Mouse (Mus musculus) limb, embryonic 15.5 days (tissue): Measurements from ENCODE around the gene Fmc1. TPM values are rescaled to one million over a fixed set of nuclear protein-coding genes. Genes with fewer than 3 reads are reported as not detected.

Experiments
- ATAC-seq: fragments of 200-750 bp; cut with Nextera tagmentation; 2 replicates; pipeline ENCODE4 v1.8.0; 2017; ENCODE audit warnings: low read depth, moderate TSS enrichment; ENCODE audit not compliant: insufficient number of reproducible peaks, low FRiP score, low TSS enrichment
- H3K27ac ChIP-seq: fragments of 300-500 bp; sonication (generic); 2 replicates; pipeline ENCODE4 v1.5.1; 2015; ENCODE audit warnings: moderate library complexity, mild to moderate bottlenecking, inconsistent platforms
- H3K27me3 ChIP-seq: fragments of 300-500 bp; sonication (generic); 2 replicates; pipeline ENCODE4 v1.6.1; 2015; ENCODE audit warnings: inconsistent platforms
- H3K36me3 ChIP-seq: fragments of 300-500 bp; sonication (generic); 2 replicates; pipeline ENCODE4 v1.6.1; 2015; ENCODE audit warnings: inconsistent platforms
- H3K4me1 ChIP-seq: fragments of 300-500 bp; sonication (generic); 2 replicates; pipeline ENCODE4 v1.6.1; 2015; ENCODE audit warnings: inconsistent platforms
- H3K4me2 ChIP-seq: fragments of 300-500 bp; sonication (generic); 2 replicates; pipeline ENCODE4 v1.6.1; 2015; ENCODE audit warnings: mild to moderate bottlenecking, inconsistent platforms
- H3K4me3 ChIP-seq: fragments of 300-500 bp; sonication (generic); 2 replicates; pipeline ENCODE4 v1.5.1; 2015; ENCODE audit warnings: mild to moderate bottlenecking, inconsistent platforms
- H3K9ac ChIP-seq: fragments of 300-500 bp; sonication (generic); 2 replicates; pipeline ENCODE4 v1.6.1; 2015; ENCODE audit warnings: inconsistent platforms
- H3K9me3 ChIP-seq: fragments of 300-500 bp; sonication (generic); 2 replicates; pipeline ENCODE4 v1.6.1; 2016; ENCODE audit warnings: inconsistent platforms
- WGBS: fragments of 180-500 bp; shearing (Covaris S2); methylation state at CpG from one replicate; pipeline ENCODE4 v1.1.7; 2015; 5-methylcytosine and 5-hydroxymethylcytosine counted together
- microRNA-seq: library from miRNA; unstranded; fragments of <30 nt; microRNA quantifications from one replicate; pipeline ENCODE4, GENCODE M21; 2016
- polyA plus RNA-seq: library from polyadenylated mRNA; unstranded; fragments of >200 nt; fragmentation: Nextera tagmentation; extraction: Ambion mirVana; gene quantifications from 2 replicates; pipeline ENCODE4 v1.2.1, GENCODE M21; 2015

The Fmc1 gene
- polyA plus RNA-seq, 1 experiment from 2014 or later: 86.9 TPM

DNA sequence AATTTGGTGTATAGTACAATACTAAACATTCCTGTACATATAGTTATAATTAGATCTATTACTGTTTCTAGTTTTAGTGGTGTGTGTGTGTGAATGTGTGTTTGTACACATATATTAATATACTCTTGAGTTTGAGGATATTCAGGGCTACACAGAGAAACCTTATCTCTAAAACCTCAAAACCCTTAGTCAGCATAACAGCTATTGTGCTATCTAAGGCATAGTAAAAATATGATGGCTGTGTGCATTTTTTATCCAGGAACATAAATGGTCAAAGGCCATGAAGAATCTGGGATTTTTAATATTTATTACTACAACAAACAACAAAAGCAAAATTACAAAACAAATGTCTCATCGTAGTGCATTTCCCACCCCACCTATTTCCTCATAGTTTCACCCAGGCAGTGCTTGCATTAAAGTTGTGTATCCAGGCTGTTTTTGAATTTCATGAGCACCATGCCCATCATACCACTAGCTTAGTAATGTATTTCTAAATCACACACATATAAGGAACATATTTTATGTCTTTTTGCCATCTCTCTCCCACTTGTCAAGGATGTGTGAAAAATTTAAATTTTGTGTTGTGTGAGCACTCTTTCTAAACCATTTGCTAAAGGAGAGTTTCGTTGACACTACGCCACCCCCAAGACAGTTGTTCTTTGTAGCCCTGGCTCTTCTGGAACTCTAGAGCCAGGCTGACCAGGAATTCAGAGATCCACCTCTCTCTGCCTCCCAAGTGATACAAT lies 47.0 kb downstream of the Fmc1 start:
- ATAC-seq: no peak
- no peak overlapping the region for H3K27ac ChIP-seq
- no peak overlapping the region for H3K4me2 ChIP-seq
- H3K4me1 ChIP-seq: no peaks in the 10 kb centered on the region
- no peak overlapping the region for H3K4me3 ChIP-seq
- no peaks in the 10 kb centered on the region for H3K27me3 ChIP-seq
- H3K9me3 ChIP-seq: no peaks in the 10 kb centered on the region
- WGBS: 96% methylated on average over 3 of the region's 3 CpGs
- no peak overlapping the region for H3K9ac ChIP-seq
- peaks cover 40% of the 10 kb centered on the region for H3K36me3 ChIP-seq

DNA sequence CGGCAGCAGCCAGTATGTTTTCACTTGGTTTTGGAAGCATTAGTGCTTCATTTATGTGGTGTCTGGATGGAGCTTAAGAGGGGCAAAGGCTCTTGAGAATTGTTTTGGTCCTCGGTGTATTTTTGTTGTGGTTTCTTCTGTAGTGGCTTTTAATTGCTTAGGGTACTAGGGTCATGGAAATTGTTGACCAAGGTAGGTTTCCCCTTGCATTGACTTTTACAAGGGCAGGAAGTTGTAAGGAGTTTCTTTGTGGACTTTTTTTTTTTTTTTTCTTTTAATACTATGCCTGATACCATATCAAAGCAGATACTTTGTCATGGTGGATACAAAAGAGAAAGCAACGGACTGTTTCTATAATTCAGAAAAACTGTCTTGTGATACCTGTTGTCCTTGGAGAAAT lies 48.4 kb downstream of the Fmc1 start:
- H3K4me2 ChIP-seq: no peak overlapping the region
- H3K27me3 ChIP-seq: no peaks in the 10 kb centered on the region
- no peaks in the 10 kb centered on the region for H3K4me1 ChIP-seq
- H3K4me3 ChIP-seq: no peak overlapping the region
- no peak overlapping the region for H3K27ac ChIP-seq
- no peaks in the 10 kb centered on the region for H3K9me3 ChIP-seq
- peaks cover 50% of the 10 kb centered on the region for H3K36me3 ChIP-seq
- 83% methylated on average over 3 of the region's 3 CpGs for WGBS
- no peak overlapping the region for H3K9ac ChIP-seq
- no peak for ATAC-seq

Small RNA genes within 50 kb of the gene (microRNA-seq; reads per million reads assigned to microRNA genes)
- not detected for gene Mir7670

Other genes with a start within 250 kb of the Fmc1 start
- 8.7 and 11.0 TPM in 2 replicates for gene Zc3hav1l, start 234.2 kb upstream of the Fmc1 start, polyA plus RNA-seq
- 7.5 and 8.1 TPM in 2 replicates for gene Zc3hav1, start 178.9 kb upstream of the Fmc1 start, polyA plus RNA-seq
- gene Ttc26, start 152.0 kb upstream of the Fmc1 start, polyA plus RNA-seq: 5.6 and 6.0 TPM in 2 replicates
- 12.5 and 15.5 TPM in 2 replicates for gene Ubn2, start 99.6 kb upstream of the Fmc1 start, polyA plus RNA-seq
- gene Luc7l2, start 17.8 kb downstream of the Fmc1 start, polyA plus RNA-seq: 36.1 and 41.9 TPM in 2 replicates
- 3.8 and 4.4 TPM in 2 replicates for gene Klrg2, start 103.7 kb downstream of the Fmc1 start, polyA plus RNA-seq
- gene Clec2l, start 129.6 kb downstream of the Fmc1 start, polyA plus RNA-seq: 2.1 and 2.5 TPM in 2 replicates